Mouse (Mus musculus) spleen, adult 2 months (tissue): ENCODE measurements around the gene Shroom3. TPM values are rescaled to one million over a fixed set of nuclear protein-coding genes. Genes with fewer than 3 reads are reported as not detected.

Experiments
- DNase-seq, 2 experiments: peaks; one replicate each; pipeline versions ENCODE4 v3.0.0 to v3.0.0-alpha.2; 2012 to 2021; ENCODE audit warnings: low spot score in 2 of 2, low read depth in 1 of 2
- H3K27ac ChIP-seq: fragments of 200-500 bp; 2 replicates; pipeline ENCODE4 v1.5.1; 2012; ENCODE audit warnings: low read length, inconsistent platforms; ENCODE audit not compliant: insufficient read depth
- H3K27me3 ChIP-seq: fragments of 200-500 bp; 2 replicates; pipeline ENCODE4 v1.6.1; 2012; ENCODE audit warnings: mild to moderate bottlenecking, moderate library complexity, low read length, inconsistent platforms; ENCODE audit not compliant: control insufficient read depth, insufficient read depth
- H3K36me3 ChIP-seq: fragments of 200-500 bp; 2 replicates; pipeline ENCODE4 v1.6.1; 2012; ENCODE audit warnings: mild to moderate bottlenecking, low read length, inconsistent platforms; ENCODE audit not compliant: control insufficient read depth, insufficient read depth
- H3K4me1 ChIP-seq: fragments of 200-500 bp; 2 replicates; pipeline ENCODE4 v1.6.1; 2011; ENCODE audit warnings: inconsistent platforms; ENCODE audit not compliant: control insufficient read depth, insufficient read depth, insufficient read length
- H3K4me3 ChIP-seq: fragments of 200-500 bp; 2 replicates; pipeline ENCODE4 v1.5.1; 2011; ENCODE audit warnings: mild to moderate bottlenecking, inconsistent platforms; ENCODE audit not compliant: insufficient read depth, insufficient read length; ENCODE audit errors: extremely low read depth
- CTCF ChIP-seq: fragments of 200-500 bp; IDR thresholded peaks from 2 replicates; pipeline ENCODE4 v1.5.1; 2011; ENCODE audit warnings: mild to moderate bottlenecking, inconsistent platforms; ENCODE audit not compliant: insufficient read depth, insufficient read length, insufficient replicate concordance; ENCODE audit errors: extremely low read depth
- POLR2A ChIP-seq: fragments of 200-500 bp; IDR thresholded peaks from 2 replicates; pipeline ENCODE4 v1.6.1; 2011; ENCODE audit warnings: low read depth, low read length, inconsistent platforms
- WGBS: fragments of 180-500 bp; shearing (Covaris S2); methylation state at CpG from one replicate; pipeline ENCODE4 v1.1.7; 2018; 5-methylcytosine and 5-hydroxymethylcytosine counted together
- polyA plus RNA-seq: library from polyadenylated mRNA; depleted of rRNA; stranded (reverse); fragments of >200 nt; gene quantifications from 2 replicates; pipeline ENCODE4 v1.2.3, GENCODE M21; 2012

Shroom3 gene
- polyA plus RNA-seq, 1 experiment = 9.9 TPM

DNA sequence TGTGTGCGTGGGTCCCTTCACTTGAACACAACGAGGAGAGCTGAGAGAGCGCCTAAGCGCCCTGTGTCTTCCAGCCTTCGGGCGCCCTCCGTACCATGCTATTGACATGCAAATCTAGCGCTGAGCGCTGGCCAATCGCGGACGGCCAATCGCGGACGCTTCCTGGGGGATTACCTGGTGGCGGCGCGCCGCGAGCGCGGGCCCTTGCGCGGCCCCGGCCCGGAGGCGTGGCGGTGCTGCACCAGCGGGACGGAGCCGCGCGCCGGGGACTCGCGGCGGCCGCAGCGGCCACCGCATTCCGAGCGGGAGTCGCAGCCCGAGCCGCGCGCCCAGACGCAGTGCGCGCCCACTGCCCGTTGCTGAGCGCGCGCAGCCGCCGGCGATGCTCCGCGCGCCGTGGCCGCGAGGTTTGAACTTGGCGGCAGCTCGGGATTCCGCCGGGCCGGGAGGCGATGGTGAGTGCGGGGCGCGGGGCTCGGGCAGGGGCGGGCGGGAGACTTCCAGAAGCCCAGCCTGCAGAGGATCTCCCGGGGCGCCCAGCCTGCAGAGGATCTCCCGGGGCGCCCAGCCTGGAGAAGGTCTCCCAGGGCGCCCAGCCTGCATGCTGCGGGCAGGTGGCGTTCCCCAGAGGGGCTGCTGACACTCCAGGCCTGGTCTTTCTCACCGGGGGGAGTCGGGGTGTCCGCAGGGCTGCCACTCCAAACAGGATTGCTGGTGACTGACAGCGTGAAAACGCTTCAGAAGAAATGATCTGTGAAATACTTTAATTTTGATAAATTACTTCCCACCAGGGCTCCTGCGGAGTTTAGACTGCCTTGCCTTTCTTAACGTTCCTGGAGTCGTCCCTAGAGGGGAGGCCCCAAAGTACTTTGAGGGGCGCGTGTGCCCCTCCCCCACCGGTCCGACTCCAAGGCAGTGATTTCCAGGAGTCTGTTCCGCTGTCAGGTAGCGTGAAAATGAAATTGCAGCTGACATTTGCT lies 214.8 kb downstream of the Shroom3 start:
- Histone ChIP-seq H3K27me3 (peaks cover 4% of the 10 kb centered on the region; the same call in 1 of the 2 replicates), H3K27ac (peak overlapping the region; percentile 20; the same call in 1 of the 2 replicates), H3K4me1 (no peaks in the 10 kb centered on the region; the same call in 1 of the 2 replicates), H3K36me3 (no peaks in the 10 kb centered on the region), H3K4me3 (peak overlapping the region; percentile 40; the same call in 1 of the 2 replicates)
- 2% methylated on average over 82 of the region's 96 CpGs for WGBS
- TF ChIP-seq POLR2A = no peak
- peak in 1 of 2 experiments; percentile 14 for DNase-seq

DNA sequence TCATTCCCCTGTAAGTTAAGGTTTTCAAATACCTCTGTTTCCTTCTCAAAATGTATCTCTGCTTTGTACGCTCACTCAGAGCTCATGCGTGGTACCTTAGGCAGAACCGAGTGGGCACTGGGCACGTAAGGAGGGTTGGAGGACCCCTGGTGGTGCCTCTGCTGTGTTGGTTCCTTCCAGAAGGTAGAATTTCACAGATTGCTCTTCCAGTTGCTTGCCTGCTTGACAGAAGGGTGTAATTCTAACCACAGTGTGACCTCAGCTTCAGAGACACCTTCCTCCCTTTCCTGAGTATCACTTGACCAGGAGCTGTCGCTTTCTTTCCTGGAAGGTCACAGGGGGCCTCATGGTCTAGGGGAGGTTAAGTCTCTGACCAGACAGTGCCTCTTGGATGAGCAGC lies 217.2 kb downstream of the Shroom3 start:
- Histone ChIP-seq H3K4me1 (no peaks in the 10 kb centered on the region; the same call in 1 of the 2 replicates), H3K27me3 (peaks cover 4% of the 10 kb centered on the region; the same call in 1 of the 2 replicates), H3K4me3 (no peak overlapping the region), H3K27ac (no peak overlapping the region), H3K36me3 (no peaks in the 10 kb centered on the region)
- no peak for DNase-seq
- TF ChIP-seq POLR2A (no peak), CTCF (no peak)
- 52% methylated on average over 5 of the region's 5 CpGs for WGBS

DNA sequence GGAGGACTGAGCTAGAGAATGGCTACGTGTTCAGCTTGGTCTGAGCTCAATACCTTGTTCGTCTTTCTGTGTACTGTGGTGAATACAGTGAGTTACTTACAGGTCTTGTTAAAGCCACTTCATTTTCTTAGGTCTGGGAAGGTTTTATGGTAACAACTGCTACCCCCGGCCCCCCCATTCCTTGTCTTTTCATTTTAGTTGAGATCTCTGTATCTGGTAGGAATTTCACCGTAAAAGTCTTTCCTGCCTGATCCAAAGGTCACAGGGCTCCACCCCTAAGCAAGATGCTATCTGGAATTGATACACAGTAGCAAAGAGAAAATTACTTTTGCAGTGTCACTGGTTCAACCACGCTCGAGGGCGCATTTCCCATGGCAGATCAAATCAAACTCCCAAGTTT lies 218.6 kb downstream of the Shroom3 start:
- TF ChIP-seq CTCF = no peak
- no peak for TF ChIP-seq POLR2A
- no peak for DNase-seq
- Histone ChIP-seq H3K27ac (no peak overlapping the region), H3K27me3 (peaks cover 4% of the 10 kb centered on the region; the same call in 1 of the 2 replicates), H3K36me3 (no peaks in the 10 kb centered on the region), H3K4me3 (no peak overlapping the region), H3K4me1 (no peaks in the 10 kb centered on the region; the same call in 1 of the 2 replicates)
- 54% methylated on average over 7 of the region's 7 CpGs for WGBS

DNA sequence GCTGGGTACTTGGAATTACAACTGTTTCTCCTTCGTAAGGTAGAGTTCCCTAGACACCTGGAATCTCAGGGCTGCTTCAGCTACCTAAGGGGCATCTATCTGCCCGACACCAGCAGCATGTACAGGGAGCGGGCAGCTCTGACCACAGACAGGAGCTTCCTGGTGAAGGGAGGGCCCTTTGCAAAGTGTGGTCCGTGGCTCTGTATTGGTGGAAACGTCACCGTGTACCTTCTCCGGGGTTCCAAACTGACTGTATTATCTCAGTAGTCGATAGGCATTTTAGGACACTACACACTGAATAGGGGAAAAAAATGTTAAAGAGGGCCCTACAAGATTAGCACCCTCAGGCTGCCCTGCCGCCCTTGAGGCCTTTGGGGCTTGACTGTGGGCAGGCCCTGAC lies 221.9 kb downstream of the Shroom3 start:
- H3K36me3 ChIP-seq = no peaks in the 10 kb centered on the region
- no peak for DNase-seq
- 85% methylated on average over 9 of the region's 9 CpGs for WGBS
- no peaks in the 10 kb centered on the region for H3K27me3 ChIP-seq
- H3K27ac ChIP-seq = no peak overlapping the region
- no peak for TF ChIP-seq CTCF
- no peak for TF ChIP-seq POLR2A
- H3K4me3 ChIP-seq = no peak overlapping the region
- no peaks in the 10 kb centered on the region for H3K4me1 ChIP-seq

DNA sequence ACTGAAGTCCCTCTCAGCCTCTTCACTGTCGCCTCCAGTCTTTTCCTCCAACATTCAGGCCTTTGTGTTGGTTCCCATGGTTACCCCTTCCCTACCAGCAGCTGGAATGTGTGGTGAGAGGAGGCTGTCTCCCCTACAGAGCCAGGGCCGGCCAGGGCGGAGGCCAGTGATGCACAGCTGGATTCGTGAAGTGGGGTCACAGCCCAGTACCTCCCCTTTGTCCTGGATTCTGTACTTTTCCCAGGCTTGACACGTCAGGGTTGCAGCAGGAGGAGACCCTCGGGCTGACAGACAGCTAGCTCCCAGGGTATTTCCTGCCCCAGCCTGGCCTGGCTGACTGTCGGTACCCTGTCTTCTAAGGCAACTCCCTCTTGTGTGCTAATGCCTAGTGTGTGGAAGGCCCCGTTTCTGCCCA lies 222.4 kb downstream of the Shroom3 start:
- H3K4me3 ChIP-seq = no peak overlapping the region
- no peaks in the 10 kb centered on the region for H3K4me1 ChIP-seq
- no peak overlapping the region for H3K27ac ChIP-seq
- TF ChIP-seq CTCF = no peak
- no peak for TF ChIP-seq POLR2A
- H3K27me3 ChIP-seq = no peaks in the 10 kb centered on the region
- no peaks in the 10 kb centered on the region for H3K36me3 ChIP-seq
- DNase-seq = no peak
- 84% methylated on average over 8 of the region's 8 CpGs for WGBS

DNA sequence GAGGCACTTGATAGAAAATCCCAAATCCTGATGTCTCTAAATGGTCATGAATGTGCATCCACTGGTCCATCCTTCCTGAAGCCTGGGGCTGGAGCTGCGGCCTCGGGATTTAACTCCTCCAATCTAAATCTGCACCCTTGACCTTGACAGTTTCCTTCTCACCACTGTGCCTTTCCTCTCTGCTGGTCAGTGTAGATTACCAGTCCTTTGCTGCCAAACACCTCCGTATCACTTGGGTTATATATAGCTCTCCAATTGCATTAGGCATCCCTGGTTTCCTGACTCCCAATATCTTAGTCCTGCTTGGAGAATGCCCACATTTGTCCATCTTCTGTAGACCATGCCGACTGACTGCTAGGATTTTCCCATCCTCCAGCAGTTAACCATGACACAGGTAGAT lies 225.0 kb downstream of the Shroom3 start:
- Histone ChIP-seq H3K27me3 (no peaks in the 10 kb centered on the region), H3K4me3 (no peak overlapping the region), H3K4me1 (no peaks in the 10 kb centered on the region), H3K36me3 (no peaks in the 10 kb centered on the region), H3K27ac (no peak overlapping the region)
- no peak for DNase-seq
- TF ChIP-seq CTCF = no peak
- TF ChIP-seq POLR2A = no peak
- WGBS = 86% methylated on average over 4 of the region's 4 CpGs

DNA sequence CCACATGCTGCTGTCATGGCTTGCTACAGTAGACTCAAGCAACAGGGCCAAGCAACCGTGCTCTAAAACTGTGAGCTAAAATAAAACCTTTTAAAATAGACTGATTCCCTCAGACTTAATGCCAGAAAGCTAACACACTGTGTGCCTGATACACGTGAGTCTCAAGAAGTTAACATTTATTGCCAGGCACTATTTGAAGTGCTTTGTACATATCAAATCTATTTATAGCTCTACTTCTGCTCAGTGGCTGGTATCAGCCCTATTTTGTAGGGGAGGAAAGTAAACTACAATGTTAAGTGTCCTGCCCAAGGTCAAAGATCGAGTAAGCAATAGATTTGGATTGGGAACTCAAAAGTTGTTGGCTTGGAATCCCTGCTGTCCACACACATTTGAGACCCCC lies 227.6 kb downstream of the Shroom3 start:
- Histone ChIP-seq H3K4me3 (no peak overlapping the region), H3K27me3 (no peaks in the 10 kb centered on the region), H3K4me1 (no peaks in the 10 kb centered on the region), H3K36me3 (no peaks in the 10 kb centered on the region), H3K27ac (no peak overlapping the region)
- TF ChIP-seq CTCF = no peak
- TF ChIP-seq POLR2A = no peak
- WGBS = 85% methylated on average over 3 of the region's 3 CpGs
- DNase-seq = no peak
